Mouse (Mus musculus): ENCODE measurements around the gene Tet3. TPM values are rescaled to one million over a fixed set of nuclear protein-coding genes. Genes with fewer than 3 reads are reported as not detected.
A peak's percentile ranks its signal among the peaks of the same experiment; 100 is the strongest.

Gene Tet3
- 16.6 TPM in 2 replicates for polyA plus RNA-seq (2012; rRNA removed)

- TF ChIP-seq CTCF (IDR thresholded peaks at IDR 0.05; ENCODE audit: extremely low read depth, insufficient read depth, low read length) (no peak), POLR2A (IDR thresholded peaks at IDR 0.05; ENCODE audit: extremely low read depth, insufficient read depth, low read length) (no peak)
- Histone ChIP-seq H3K4me3 (ENCODE audit: insufficient read depth, low read length) (no peak within 1 kb of the TSS), H3K4me1 (ENCODE audit: control insufficient read depth, insufficient read depth, low read length) (peaks cover 5% of the 10 kb centered on the region; the same call in 1 of the 2 replicates), H3K27ac (ENCODE audit: insufficient read depth, low read length) (no peak within 1 kb of the TSS)
These were observed at the start of gene Tet3 for GRCm38 (mm10) chr6:83459034-83459644. TSS of gene Tet3 (minus strand) at chr6:83459084.

- H3K4me1 ChIP-seq (ENCODE audit: control insufficient read depth, insufficient read depth, low read length), result peaks cover 5% of the 10 kb centered on the region
- no peak overlapping the region for H3K27ac ChIP-seq (ENCODE audit: insufficient read depth, low read length)
- no peak for TF ChIP-seq POLR2A (IDR thresholded peaks at IDR 0.05; ENCODE audit: extremely low read depth, insufficient read depth, low read length)
- no peak for TF ChIP-seq CTCF (IDR thresholded peaks at IDR 0.05; ENCODE audit: extremely low read depth, insufficient read depth, low read length)
These were observed 48.3 kb upstream of the Tet3 start for GRCm38 (mm10) chr6:83507168-83507546.

GRCm38 (mm10) chr6:83506258-83507167, 47.6 kb upstream of the Tet3 start, which contains the start of gene Dguok:
TSS of gene Dguok (minus strand) at chr6:83506969.
- TF ChIP-seq POLR2A (IDR thresholded peaks at IDR 0.05; ENCODE audit: extremely low read depth, insufficient read depth, low read length) (peak; percentile 90), CTCF (IDR thresholded peaks at IDR 0.05; ENCODE audit: extremely low read depth, insufficient read depth, low read length) (no peak)
- H3K4me1 ChIP-seq (ENCODE audit: control insufficient read depth, insufficient read depth, low read length), result peaks cover 7% of the 10 kb centered on the region
- peak within 1 kb of the TSS; percentile 97 for H3K27ac ChIP-seq (ENCODE audit: insufficient read depth, low read length)
- peak within 1 kb of the TSS; percentile 59 for H3K4me3 ChIP-seq (ENCODE audit: insufficient read depth, low read length)

More at GRCm38 (mm10) chr6:83507168-83507546, 48.3 kb upstream of the Tet3 start:
- H3K4me3 ChIP-seq (ENCODE audit: insufficient read depth, low read length), result peak overlapping the region; percentile 59

- TF ChIP-seq CTCF (IDR thresholded peaks at IDR 0.05; ENCODE audit: extremely low read depth, insufficient read depth, low read length) (no peak), POLR2A (IDR thresholded peaks at IDR 0.05; ENCODE audit: extremely low read depth, insufficient read depth, low read length) (no peak)
- peak overlapping the region; percentile 59 for H3K4me3 ChIP-seq (ENCODE audit: insufficient read depth, low read length)
- peaks cover 7% of the 10 kb centered on the region for H3K4me1 ChIP-seq (ENCODE audit: control insufficient read depth, insufficient read depth, low read length)
- no peak overlapping the region for H3K27ac ChIP-seq (ENCODE audit: insufficient read depth, low read length)
These were observed 46.7 kb upstream of the Tet3 start for GRCm38 (mm10) chr6:83505554-83505953.

- Histone ChIP-seq H3K4me1 (ENCODE audit: control insufficient read depth, insufficient read depth, low read length) (peaks cover 12% of the 10 kb centered on the region), H3K27ac (ENCODE audit: insufficient read depth, low read length) (no peak overlapping the region), H3K4me3 (ENCODE audit: insufficient read depth, low read length) (no peak overlapping the region)
- no peak for TF ChIP-seq CTCF (IDR thresholded peaks at IDR 0.05; ENCODE audit: extremely low read depth, insufficient read depth, low read length)
- no peak for TF ChIP-seq POLR2A (IDR thresholded peaks at IDR 0.05; ENCODE audit: extremely low read depth, insufficient read depth, low read length)
These were observed 44.5 kb upstream of the Tet3 start for GRCm38 (mm10) chr6:83503361-83503760.

- Histone ChIP-seq H3K4me1 (ENCODE audit: control insufficient read depth, insufficient read depth, low read length) (peaks cover 18% of the 10 kb centered on the region), H3K27ac (ENCODE audit: insufficient read depth, low read length) (no peak overlapping the region)
- TF ChIP-seq POLR2A (IDR thresholded peaks at IDR 0.05; ENCODE audit: extremely low read depth, insufficient read depth, low read length), result no peak
- no peak for TF ChIP-seq CTCF (IDR thresholded peaks at IDR 0.05; ENCODE audit: extremely low read depth, insufficient read depth, low read length)
These were observed 43.8 kb upstream of the Tet3 start for GRCm38 (mm10) chr6:83502656-83503055.

GRCm38 (mm10) chr6:83501524-83502310, 42.8 kb upstream of the Tet3 start:
- Histone ChIP-seq H3K4me3 (ENCODE audit: insufficient read depth, low read length) (no peak overlapping the region), H3K27ac (ENCODE audit: insufficient read depth, low read length) (no peak overlapping the region), H3K4me1 (ENCODE audit: control insufficient read depth, insufficient read depth, low read length) (peaks cover 18% of the 10 kb centered on the region)
- TF ChIP-seq POLR2A (IDR thresholded peaks at IDR 0.05; ENCODE audit: extremely low read depth, insufficient read depth, low read length), result no peak
- no peak for TF ChIP-seq CTCF (IDR thresholded peaks at IDR 0.05; ENCODE audit: extremely low read depth, insufficient read depth, low read length)

More at GRCm38 (mm10) chr6:83502656-83503055, 43.8 kb upstream of the Tet3 start:
- H3K4me3 ChIP-seq (ENCODE audit: insufficient read depth, low read length), result no peak overlapping the region

GRCm38 (mm10) chr6:83500462-83500861, 41.6 kb upstream of the Tet3 start:
- Histone ChIP-seq H3K27ac (ENCODE audit: insufficient read depth, low read length) (no peak overlapping the region), H3K4me1 (ENCODE audit: control insufficient read depth, insufficient read depth, low read length) (peaks cover 20% of the 10 kb centered on the region), H3K4me3 (ENCODE audit: insufficient read depth, low read length) (no peak overlapping the region)
- TF ChIP-seq CTCF (IDR thresholded peaks at IDR 0.05; ENCODE audit: extremely low read depth, insufficient read depth, low read length), result no peak
- TF ChIP-seq POLR2A (IDR thresholded peaks at IDR 0.05; ENCODE audit: extremely low read depth, insufficient read depth, low read length), result no peak

GRCm38 (mm10) chr6:83499078-83499477, 40.2 kb upstream of the Tet3 start:
- TF ChIP-seq CTCF (IDR thresholded peaks at IDR 0.05; ENCODE audit: extremely low read depth, insufficient read depth, low read length) (no peak), POLR2A (IDR thresholded peaks at IDR 0.05; ENCODE audit: extremely low read depth, insufficient read depth, low read length) (0 out of 2 replicates have a peak, but pooled peaks have one; percentile 16)
- Histone ChIP-seq H3K4me3 (ENCODE audit: insufficient read depth, low read length) (no peak overlapping the region), H3K27ac (ENCODE audit: insufficient read depth, low read length) (peak overlapping the region; percentile 62; the same call in 1 of the 2 replicates), H3K4me1 (ENCODE audit: control insufficient read depth, insufficient read depth, low read length) (peaks cover 19% of the 10 kb centered on the region)

Measured in cortical plate, adult 2 months (tissue).